Mouse (Mus musculus) CH12.LX (cell line): ENCODE measurements around the gene Awat1. TPM values are rescaled to one million over a fixed set of nuclear protein-coding genes. Genes with fewer than 3 reads are reported as not detected.

Experiments used
- DNase-seq: peaks from one replicate; pipeline ENCODE4 v3.0.0-alpha.2; 2013; ENCODE audit errors: extremely low read depth
- H3K27ac ChIP-seq: 2 replicates; pipeline ENCODE4 v1.5.1; 2012; ENCODE audit warnings: low read depth, mild to moderate bottlenecking, control low read depth, moderate library complexity; ENCODE audit not compliant: insufficient read depth
- H3K27me3 ChIP-seq: replicated peaks from 2 replicates; pipeline ENCODE3; 2012; ENCODE audit warnings: inconsistent platforms
- H3K36me3 ChIP-seq, 2 experiments: replicated peaks in 1 of 2; 2 replicates each; pipeline versions ENCODE3 to v1.6.1; 2012; ENCODE audit warnings: inconsistent platforms in 1 of 2, low read length in 1 of 2, mild to moderate bottlenecking in 1 of 2, mixed read lengths in 1 of 2, moderate library complexity in 1 of 2; ENCODE audit not compliant: control insufficient read depth in 1 of 2, insufficient read depth in 1 of 2
- H3K4me1 ChIP-seq, 2 experiments: 2 replicates each; pipeline ENCODE4 v1.6.1; 2012; ENCODE audit warnings: inconsistent platforms in 1 of 2, moderate library complexity in 1 of 2; ENCODE audit not compliant: insufficient read depth in 2 of 2, control insufficient read depth in 1 of 2
- H3K4me2 ChIP-seq: 2 replicates; pipeline ENCODE4 v1.6.1; 2012; ENCODE audit warnings: low read depth, mild to moderate bottlenecking, control low read depth; ENCODE audit not compliant: poor library complexity, insufficient read depth, severe bottlenecking
- H3K4me3 ChIP-seq, 3 experiments: fragments of 150-350 bp in 1 of 3; sonication (generic) in 1 of 3; replicated peaks in 1 of 3; 2 replicates each; pipeline versions ENCODE3 to v1.5.1; 2011 to 2012; ENCODE audit warnings: low read depth in 2 of 3, low read length in 2 of 3, mild to moderate bottlenecking in 2 of 3, moderate library complexity in 2 of 3, control low read depth in 1 of 3, improper control_type of control experiment in 1 of 3, inconsistent platforms in 1 of 3, mixed read lengths in 1 of 3; ENCODE audit not compliant: poor library complexity in 1 of 3
- H3K79me2 ChIP-seq: replicated peaks from 2 replicates; pipeline ENCODE4 v1.6.1; 2012; ENCODE audit warnings: mild to moderate bottlenecking, moderate library complexity; ENCODE audit not compliant: control insufficient read depth, poor library complexity, insufficient read depth, severe bottlenecking; ENCODE audit errors: extremely low read depth
- H3K9ac ChIP-seq: 2 replicates; pipeline ENCODE4 v1.6.1; 2012; ENCODE audit warnings: low read depth, mild to moderate bottlenecking, control low read depth, moderate library complexity; ENCODE audit not compliant: insufficient read depth
- H3K9me3 ChIP-seq: replicated peaks from 2 replicates; pipeline ENCODE3; 2012; ENCODE audit warnings: low read length, inconsistent platforms, mixed read lengths
- CHD1 ChIP-seq: IDR thresholded peaks from 2 replicates; pipeline ENCODE4 v1.6.1; 2012; ENCODE audit warnings: low read depth, low read length, improper control_type of control experiment, inconsistent platforms
- CHD2 ChIP-seq: IDR thresholded peaks from 2 replicates; pipeline ENCODE4 v1.6.1; 2011; ENCODE audit warnings: low read length, improper control_type of control experiment
- E2F4 ChIP-seq: IDR thresholded peaks from 2 replicates; pipeline ENCODE4 v1.6.1; 2011; ENCODE audit warnings: low read depth, low read length, improper control_type of control experiment; ENCODE audit not compliant: insufficient replicate concordance
- ELF1 ChIP-seq: IDR thresholded peaks from 2 replicates; pipeline ENCODE4 v1.6.1; 2014; ENCODE audit warnings: low read depth, mild to moderate bottlenecking, inconsistent platforms, low read length, improper control_type of control experiment
- EP300 ChIP-seq: IDR thresholded peaks from 2 replicates; pipeline ENCODE4 v1.6.1; 2011; ENCODE audit warnings: low read length, improper control_type of control experiment
- GABPA ChIP-seq: IDR thresholded peaks from 2 replicates; pipeline ENCODE4 v1.6.1; 2012; ENCODE audit warnings: low read depth, low read length, improper control_type of control experiment, inconsistent platforms; ENCODE audit not compliant: insufficient replicate concordance
- HCFC1 ChIP-seq: IDR thresholded peaks from 2 replicates; pipeline ENCODE4 v1.6.1; 2012; ENCODE audit warnings: low read depth, mild to moderate bottlenecking, inconsistent platforms, low read length, improper control_type of control experiment
- JUND ChIP-seq: conservative IDR thresholded peaks from 2 replicates; pipeline ENCODE4 v1.6.1; 2011; ENCODE audit warnings: low read depth, low read length, improper control_type of control experiment
- KAT2A ChIP-seq: IDR thresholded peaks from 2 replicates; pipeline ENCODE4 v1.6.1; 2012; ENCODE audit warnings: low read length, improper control_type of control experiment, inconsistent platforms; ENCODE audit not compliant: insufficient replicate concordance
- MAX ChIP-seq: IDR thresholded peaks from 2 replicates; pipeline ENCODE4 v1.6.1; 2011; ENCODE audit warnings: low read length, improper control_type of control experiment
- MEF2A ChIP-seq: IDR thresholded peaks from 2 replicates; pipeline ENCODE4 v1.6.1; 2014; ENCODE audit warnings: low read depth, mild to moderate bottlenecking, inconsistent platforms, low read length, improper control_type of control experiment, borderline replicate concordance
- MXI1 ChIP-seq: IDR thresholded peaks from 2 replicates; pipeline ENCODE4 v1.6.1; 2011; ENCODE audit warnings: mild to moderate bottlenecking, low read depth, low read length, improper control_type of control experiment
- MYC ChIP-seq: IDR thresholded peaks from 2 replicates; pipeline ENCODE4 v1.6.1; 2011; ENCODE audit warnings: low read depth, mild to moderate bottlenecking, improper control_type of control experiment, low read length
- NELFE ChIP-seq: IDR thresholded peaks from 2 replicates; pipeline ENCODE4 v1.6.1; 2011; ENCODE audit warnings: low read depth, low read length, improper control_type of control experiment
- NRF1 ChIP-seq: IDR thresholded peaks from 2 replicates; pipeline ENCODE4 v1.6.1; 2014; ENCODE audit warnings: low read depth, mild to moderate bottlenecking, inconsistent platforms, low read length, improper control_type of control experiment, moderate library complexity
- POLR2A ChIP-seq: IDR thresholded peaks from 2 replicates; pipeline ENCODE4 v1.6.1; 2011; ENCODE audit warnings: low read depth, mild to moderate bottlenecking, improper control_type of control experiment, low read length
- SIN3A ChIP-seq: IDR thresholded peaks from 2 replicates; pipeline ENCODE4 v1.6.1; 2012; ENCODE audit warnings: low read length, improper control_type of control experiment, inconsistent platforms
- TBP ChIP-seq: conservative IDR thresholded peaks from 2 replicates; pipeline ENCODE4 v1.6.1; 2011; ENCODE audit warnings: low read depth, low read length, improper control_type of control experiment
- TCF12 ChIP-seq: IDR thresholded peaks from 2 replicates; pipeline ENCODE4 v1.6.1; 2014; ENCODE audit warnings: low read depth, mild to moderate bottlenecking, inconsistent platforms, low read length, improper control_type of control experiment
- USF1 ChIP-seq: IDR thresholded peaks from 2 replicates; pipeline ENCODE4 v1.6.1; 2014; ENCODE audit warnings: low read depth, mild to moderate bottlenecking, inconsistent platforms, low read length, improper control_type of control experiment
- ZMIZ1 ChIP-seq: IDR thresholded peaks from 2 replicates; pipeline ENCODE4 v1.6.1; 2012; ENCODE audit warnings: low read depth, mild to moderate bottlenecking, inconsistent platforms, low read length, improper control_type of control experiment
- ZNF384 ChIP-seq: IDR thresholded peaks from 2 replicates; pipeline ENCODE4 v1.6.1; 2012; ENCODE audit warnings: low read depth, low read length, improper control_type of control experiment, inconsistent platforms
- dilution Hi-C: fragments of 300-500 bp; cut with MboI; formaldehyde crosslinking; loops from 2 replicates; pipeline ENCODE4 v1.14.3; 2020; ENCODE audit warnings: low sequenced_read_pairs; ENCODE audit not compliant: extremely low pct_unique_long_range_greater_than_20kb, extremely low pct_ligation_motif_present
- in situ Hi-C: fragments of 300-500 bp; cut with MboI; formaldehyde crosslinking; loops from 3 replicates; pipeline ENCODE4 v1.14.3; 2019; ENCODE audit warnings: low sequenced_read_pairs, low pct_ligation_motif_present, low pct_unique_long_range_greater_than_20kb, mixed read lengths
- polyA plus RNA-seq: library from polyadenylated mRNA; unstranded; fragments of >175 nt; gene quantifications from 2 replicates; pipeline ENCODE4 v1.2.1, GENCODE M21; 2012; ENCODE audit warnings: low read depth; ENCODE audit not compliant: insufficient read length
- total RNA-seq, 2 experiments: library from RNA; depleted of rRNA; stranded (reverse); fragments of 300-350 nt in 1 of 2; fragments of >200 nt in 1 of 2; gene quantifications; 2 replicates each; pipeline ENCODE4 v1.2.3; 2012 to 2014

Awat1 gene
- total and polyA plus RNA-seq, 3 experiments = not detected

DNA sequence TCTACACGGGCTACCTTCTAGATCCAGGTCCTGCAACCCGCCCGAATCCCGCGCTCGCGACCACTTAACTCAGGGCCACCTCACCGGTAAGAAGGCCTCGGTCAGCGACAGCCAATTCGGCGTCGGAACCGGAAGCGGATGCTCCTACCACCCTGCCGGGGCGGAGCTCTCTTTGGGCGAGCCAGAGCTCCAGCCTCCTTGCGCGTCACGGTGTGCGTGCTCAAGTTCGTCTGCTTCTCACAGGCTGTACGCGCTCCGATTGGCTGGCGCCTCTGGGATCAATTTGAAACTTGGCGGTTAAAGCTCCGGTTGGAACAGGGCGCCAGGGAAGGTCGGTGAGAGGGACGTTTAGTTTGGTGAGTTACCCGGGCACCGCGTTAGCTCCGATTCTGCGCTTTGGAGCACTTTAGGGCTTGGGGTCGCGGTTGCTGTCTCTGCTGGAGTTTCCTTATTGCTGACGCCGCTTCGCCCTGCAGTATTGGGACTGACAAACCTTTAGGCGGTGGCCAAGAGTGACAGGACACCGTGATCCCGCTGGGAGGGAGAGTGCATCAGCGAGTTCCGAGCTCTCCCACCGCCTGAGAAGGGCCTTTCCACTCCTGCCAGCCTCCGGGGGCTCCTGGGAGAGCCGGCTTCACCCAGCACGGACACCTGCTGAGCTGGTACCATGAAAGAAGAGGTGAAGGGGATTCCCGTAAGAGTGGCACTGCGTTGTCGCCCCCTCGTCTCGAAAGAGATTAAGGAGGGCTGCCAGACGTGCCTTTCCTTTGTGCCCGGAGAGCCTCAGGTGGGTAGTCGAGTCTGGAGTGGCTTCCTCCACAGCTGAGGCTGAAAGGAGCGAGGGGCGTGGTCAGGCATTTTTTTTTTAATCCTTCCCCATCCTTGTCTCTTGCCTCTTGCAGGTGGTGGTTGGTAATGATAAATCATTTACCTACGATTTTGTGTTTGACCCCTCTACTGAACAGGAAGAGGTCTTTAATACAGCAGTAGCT is 54.0 kb downstream of the Awat1 start, which contains the start of gene Pdzd11:
Gene Pdzd11 (minus strand): TSS at position 767 of the 992 bp plus-strand sequence.
- peak within 1 kb of the TSS; percentile 80 to 85 (median 81) for H3K4me3 ChIP-seq
- TF ChIP-seq ZMIZ1 = peak; percentile 80; the same call in 1 of the 2 replicates
- peak; percentile 80 for TF ChIP-seq ELF1
- TF ChIP-seq TBP = peak; percentile 63; the same call in 1 of the 2 replicates
- no peak for TF ChIP-seq MAX
- peak; percentile 68 for TF ChIP-seq HCFC1
- peak; percentile 38; the same call in 1 of the 2 replicates for TF ChIP-seq MYC
- peak; percentile 75 for TF ChIP-seq NELFE
- TF ChIP-seq NRF1 = peak; percentile 64
- TF ChIP-seq SIN3A = peak; percentile 97
- TF ChIP-seq ZNF384 = peak; percentile 61
- peak; percentile 49; the same call in 1 of the 2 replicates for TF ChIP-seq MXI1
- TF ChIP-seq TCF12 = peak; percentile 43; the same call in 1 of the 2 replicates
- no peak for TF ChIP-seq GABPA
- TF ChIP-seq E2F4 = peak; percentile 83; the same call in 1 of the 2 replicates
- TF ChIP-seq JUND = no peak
- TF ChIP-seq MEF2A = 0 out of 2 replicates have a peak, but pooled peaks have one; percentile 21
- no peak for TF ChIP-seq EP300
- peak; percentile 80 for TF ChIP-seq POLR2A
- TF ChIP-seq CHD1 = 0 out of 2 replicates have a peak, but pooled peaks have one; percentile 29
- TF ChIP-seq KAT2A = 0 out of 2 replicates have a peak, but pooled peaks have one; percentile 56
- TF ChIP-seq USF1 = no peak
- 0 out of 2 replicates have a peak, but pooled peaks have one; percentile 39 for TF ChIP-seq CHD2
- peaks cover 23% of the 10 kb centered on the region for H3K79me2 ChIP-seq
- dilution Hi-C loops (no loop called here), in situ Hi-C loops (no loop called here)
- H3K4me2 ChIP-seq = peak within 1 kb of the TSS; percentile 61
- H3K4me1 ChIP-seq = peaks cover 0 to 12% of the 10 kb centered on the region in 2 experiments; a peak in 2 of 4 replicates
- peak; percentile 90 for DNase-seq
- no peaks in the 10 kb centered on the region for H3K27me3 ChIP-seq
- peaks cover 12 to 42% of the 10 kb centered on the region in 2 experiments for H3K36me3 ChIP-seq
- H3K9ac ChIP-seq = peak within 1 kb of the TSS; percentile 98
- H3K9me3 ChIP-seq = no peaks in the 10 kb centered on the region
- peak within 1 kb of the TSS; percentile 63 for H3K27ac ChIP-seq

Other genes starting within 250 kb of the Awat1 start
- not detected in 2 replicates for gene Otud6a, start 143.2 kb upstream of the Awat1 start, total RNA-seq (2012; rRNA removed)
- not detected in 2 replicates for gene Otud6a, start 143.2 kb upstream of the Awat1 start, total RNA-seq (2014; rRNA removed)
- not detected in 2 replicates for gene Otud6a, start 143.2 kb upstream of the Awat1 start, polyA plus RNA-seq
- gene Awat2, start 129.5 kb upstream of the Awat1 start, total RNA-seq (2012; rRNA removed) = 0.92 and 1.1 TPM in 2 replicates
- 1.0 and 2.0 TPM in 2 replicates for gene Awat2, start 129.5 kb upstream of the Awat1 start, total RNA-seq (2014; rRNA removed)
- 0.50 and 0.67 TPM in 2 replicates for gene Awat2, start 129.5 kb upstream of the Awat1 start, polyA plus RNA-seq
- gene Igbp1, start 78.0 kb upstream of the Awat1 start, total RNA-seq (2012; rRNA removed) = 64.2 and 72.7 TPM in 2 replicates
- 116 and 124 TPM in 2 replicates for gene Igbp1, start 78.0 kb upstream of the Awat1 start, total RNA-seq (2014; rRNA removed)
- 92.6 and 95.0 TPM in 2 replicates for gene Igbp1, start 78.0 kb upstream of the Awat1 start, polyA plus RNA-seq
- gene Dgat2l6, start 47.4 kb upstream of the Awat1 start, total RNA-seq (2012; rRNA removed) = not detected in 2 replicates
- gene Dgat2l6, start 47.4 kb upstream of the Awat1 start, total RNA-seq (2014; rRNA removed) = 0.07 TPM in 1 of 2 replicates, not detected in the other
- gene Dgat2l6, start 47.4 kb upstream of the Awat1 start, polyA plus RNA-seq = not detected in 2 replicates
- gene P2ry4, start 22.6 kb downstream of the Awat1 start, total RNA-seq (2012; rRNA removed) = not detected in 2 replicates
- not detected in 2 replicates for gene P2ry4, start 22.6 kb downstream of the Awat1 start, total RNA-seq (2014; rRNA removed)
- not detected in 2 replicates for gene P2ry4, start 22.6 kb downstream of the Awat1 start, polyA plus RNA-seq
- gene Arr3, start 33.2 kb downstream of the Awat1 start, total RNA-seq (2012; rRNA removed) = not detected in 2 replicates
- not detected in 2 replicates for gene Arr3, start 33.2 kb downstream of the Awat1 start, total RNA-seq (2014; rRNA removed)
- gene Arr3, start 33.2 kb downstream of the Awat1 start, polyA plus RNA-seq = not detected in 2 replicates
- gene Kif4, start 53.5 kb downstream of the Awat1 start, total RNA-seq (2012; rRNA removed) = 24.0 and 27.1 TPM in 2 replicates
- gene Kif4, start 53.5 kb downstream of the Awat1 start, total RNA-seq (2014; rRNA removed) = 29.5 and 32.2 TPM in 2 replicates
- gene Kif4, start 53.5 kb downstream of the Awat1 start, polyA plus RNA-seq = 34.6 and 38.8 TPM in 2 replicates
- gene Pdzd11, start 54.3 kb downstream of the Awat1 start, total RNA-seq (2012; rRNA removed) = 33.8 and 47.0 TPM in 2 replicates
- gene Pdzd11, start 54.3 kb downstream of the Awat1 start, total RNA-seq (2014; rRNA removed) = 77.0 and 78.9 TPM in 2 replicates
- gene Pdzd11, start 54.3 kb downstream of the Awat1 start, polyA plus RNA-seq = 62.4 and 77.2 TPM in 2 replicates
- gene Gdpd2, start 157.6 kb downstream of the Awat1 start, total RNA-seq (2012; rRNA removed) = not detected in 2 replicates
- not detected in 2 replicates for gene Gdpd2, start 157.6 kb downstream of the Awat1 start, total RNA-seq (2014; rRNA removed)
- gene Gdpd2, start 157.6 kb downstream of the Awat1 start, polyA plus RNA-seq = 0.09 TPM in 1 of 2 replicates, not detected in the other
- gene Dlg3, start 195.5 kb downstream of the Awat1 start, total RNA-seq (2012; rRNA removed) = 7.6 and 8.4 TPM in 2 replicates
- 8.3 and 8.7 TPM in 2 replicates for gene Dlg3, start 195.5 kb downstream of the Awat1 start, total RNA-seq (2014; rRNA removed)
- gene Dlg3, start 195.5 kb downstream of the Awat1 start, polyA plus RNA-seq = 12.1 and 13.8 TPM in 2 replicates